Comparison of ENCODE assay signal across 8 mouse cellular contexts in genomic region chr9:16501990-16502672, GRCm38 (mm10). TPM values are rescaled to one million over a fixed set of nuclear protein-coding genes. Genes with fewer than 3 reads are reported as not detected.
DNase-seq lines count a peak whose midpoint lies in the region; ATAC-seq lines count a peak whose summit lies in the region.

No protein-coding gene starts in this region.

- peak overlapping the region; percentile 94 for H3K27ac ChIP-seq in forebrain, embryonic 15.5 days (replicated peaks)
- peak overlapping the region; percentile 94 for H3K27ac ChIP-seq in hindbrain, embryonic 12.5 days
- H3K27ac ChIP-seq in midbrain, embryonic 10.5 days (replicated peaks), result peak overlapping the region; percentile 96
- peak overlapping the region; percentile 17; the same call in 1 of the 2 replicates for H3K27ac ChIP-seq in stomach, embryonic 14.5 days (ENCODE audit: low read length)

- DNase-seq in adrenal gland, adult (ENCODE audit: inconsistent age in 2 of 2, low spot score in 1 of 2), result peak; percentile 58 to 85
- DNase-seq in cerebellum, adult 11-12 months, result peak; percentile 29
- peak; percentile 80 to 83 for DNase-seq in left cerebral cortex, postnatal 25 days (ENCODE audit: low spot score in 2 of 2)
- DNase-seq in midbrain, embryonic 10.5 days (ENCODE audit: low spot score), result peak; percentile 85

- ATAC-seq in forebrain, embryonic 15.5 days (replicated peaks), result peak; percentile 83
- peak; percentile 81 for ATAC-seq in hindbrain, embryonic 12.5 days (ENCODE audit: low FRiP score)
- peak; percentile 77 for ATAC-seq in stomach, embryonic 14.5 days (ENCODE audit: insufficient number of reproducible peaks, insufficient read depth, low FRiP score, low read depth)
- no peak for ATAC-seq in monocyte, adult 5-6 weeks (replicated peaks; ENCODE audit: insufficient number of reproducible peaks, low FRiP score, low TSS enrichment, poor library complexity, severe bottlenecking)

- H3K27me3 ChIP-seq in forebrain, embryonic 15.5 days, result no peaks in the 10 kb centered on the region
- H3K27me3 ChIP-seq in hindbrain, embryonic 12.5 days, result no peaks in the 10 kb centered on the region
- H3K27me3 ChIP-seq in midbrain, embryonic 10.5 days (ENCODE audit: low read depth, poor library complexity, severe bottlenecking), result peaks cover 21% of the 10 kb centered on the region
- no peaks in the 10 kb centered on the region for H3K27me3 ChIP-seq in stomach, embryonic 14.5 days (ENCODE audit: control insufficient read depth, insufficient read depth, low read length)

- peaks cover 14% of the 10 kb centered on the region for H3K4me1 ChIP-seq in forebrain, embryonic 15.5 days
- H3K4me1 ChIP-seq in hindbrain, embryonic 12.5 days, result peaks cover 23% of the 10 kb centered on the region
- peaks cover 42% of the 10 kb centered on the region for H3K4me1 ChIP-seq in midbrain, embryonic 10.5 days
- H3K4me1 ChIP-seq in stomach, embryonic 14.5 days (ENCODE audit: control insufficient read depth, insufficient read depth, low read length), result no peaks in the 10 kb centered on the region

- no peaks in the 10 kb centered on the region for H3K36me3 ChIP-seq in forebrain, embryonic 15.5 days
- H3K36me3 ChIP-seq in hindbrain, embryonic 12.5 days, result no peaks in the 10 kb centered on the region
- 0 out of 2 replicates have a peak, but pooled peaks cover under 1% of the 10 kb centered on the region for H3K36me3 ChIP-seq in midbrain, embryonic 10.5 days
- no peaks in the 10 kb centered on the region for H3K36me3 ChIP-seq in stomach, embryonic 14.5 days (ENCODE audit: control insufficient read depth, insufficient read depth, low read length)

- H3K4me2 ChIP-seq in forebrain, embryonic 15.5 days (replicated peaks), result peak overlapping the region; percentile 76
- H3K4me2 ChIP-seq in hindbrain, embryonic 12.5 days (replicated peaks), result peak overlapping the region; percentile 71
- peak overlapping the region; percentile 89 for H3K4me2 ChIP-seq in stomach, embryonic 14.5 days (replicated peaks; ENCODE audit: low read depth, low read length)

- intact Hi-C loops in left cerebral cortex, postnatal 25 days (cut with DNase I), result loop anchor here (2.0 to 10.0 kb wide), 6 partner anchors 220 to 891 kb away; no protein-coding TSS in a partner anchor

- H3K4me3 ChIP-seq in forebrain, embryonic 15.5 days, result peak overlapping the region; percentile 70
- peak overlapping the region; percentile 68 for H3K4me3 ChIP-seq in hindbrain, embryonic 12.5 days
- H3K4me3 ChIP-seq in midbrain, embryonic 10.5 days, result peak overlapping the region; percentile 78
- peak overlapping the region; percentile 41 for H3K4me3 ChIP-seq in stomach, embryonic 14.5 days (ENCODE audit: low read depth, low read length)

- peak overlapping the region; percentile 68 for H3K9ac ChIP-seq in forebrain, embryonic 15.5 days (replicated peaks)
- H3K9ac ChIP-seq in hindbrain, embryonic 12.5 days, result peak overlapping the region; percentile 72
- peak overlapping the region; percentile 33; the same call in 1 of the 2 replicates for H3K9ac ChIP-seq in stomach, embryonic 14.5 days (replicated peaks; ENCODE audit: low read depth, low read length)

- no peaks in the 10 kb centered on the region for H3K9me3 ChIP-seq in forebrain, embryonic 15.5 days
- no peaks in the 10 kb centered on the region for H3K9me3 ChIP-seq in hindbrain, embryonic 12.5 days (replicated peaks)
- H3K9me3 ChIP-seq in midbrain, embryonic 10.5 days (replicated peaks), result no peaks in the 10 kb centered on the region
- no peaks in the 10 kb centered on the region for H3K9me3 ChIP-seq in stomach, embryonic 14.5 days (ENCODE audit: control insufficient read depth, low read depth, low read length)

- WGBS in forebrain, embryonic 15.5 days, result 1% methylated on average over 51 of the region's 52 CpGs
- under 1% methylated on average over 42 of the region's 52 CpGs for WGBS in hindbrain, embryonic 12.5 days
- WGBS in midbrain, embryonic 10.5 days, result under 1% methylated on average over 50 of the region's 52 CpGs
- WGBS in stomach, embryonic 14.5 days, result under 1% methylated on average over 52 of the region's 52 CpGs

RNA-seq across cellular contexts. Expression of gene Fat3, which starts 1.0 kb away (rescaled TPM):
- polyA plus RNA-seq in forebrain, embryonic 15.5 days (2015; fragmentation: Nextera tagmentation; extraction: Ambion mirVana), result 11.7 and 12.0 TPM in 2 replicates
- polyA plus RNA-seq in hindbrain, embryonic 12.5 days (2016; fragmentation: Nextera tagmentation; extraction: Ambion mirVana), result 11.6 and 12.2 TPM in 2 replicates
- total RNA-seq in left cerebral cortex, postnatal 25 days (2021), result 10 to 100 TPM; 66.0 to 81.2 TPM
- 7.0 and 7.6 TPM in 2 replicates for polyA plus RNA-seq in midbrain, embryonic 10.5 days (2016; fragmentation: Nextera tagmentation; extraction: Ambion mirVana)
- 2.9 and 3.2 TPM in 2 replicates for polyA plus RNA-seq in stomach, embryonic 14.5 days (2014; fragmentation: Nextera tagmentation; extraction: Ambion mirVana)
- 0.10 TPM in 1 of 3 replicates, not detected in the others for total RNA-seq in monocyte, adult 5-6 weeks (2017)

Comparison
In these comparisons a context has a peak if more than half of its experiments do, and no peak if none do; other contexts are left out.
1. DNase-seq: peak in every context shown above with its lines; median percentile 85 in midbrain, embryonic 10.5 days; 82 in left cerebral cortex, postnatal 25 days; 72 in adrenal gland, adult; 29 in cerebellum, adult 11-12 months.
2. H3K27ac ChIP-seq: peak in every context shown above with its lines; median percentile 96 in midbrain, embryonic 10.5 days; 94 in forebrain, embryonic 15.5 days; 94 in hindbrain, embryonic 12.5 days; 17 in stomach, embryonic 14.5 days.